Mouse (Mus musculus): ENCODE measurements at regions not wholly inside any gene's neighbourhood (a gene's known extent, or its start where the extent isn't known, plus 50 kb on each side); places are given as distances from the start of the nearest gene placed in this dataset.
"Not testable (repeated sequence)": the region's sequence is repeated elsewhere in the genome, so short reads cannot be mapped to it uniquely, and the experiment has no call there.

GRCm38 (mm10) chrX:50611765-50612591 lies 183.7 kb upstream of the Olfr1324 start:
- Histone ChIP-seq H3K27ac (ENCODE audit: low read depth, low read length) (no peak overlapping the region), H3K36me3 (ENCODE audit: control insufficient read depth, insufficient read depth, low read length) (no peaks in the 10 kb centered on the region)
- WGBS: 67% methylated on average over 8 of the region's 9 CpGs

GRCm38 (mm10) chrX:50608141-50608540 lies 179.8 kb upstream of the Olfr1324 start:
- not testable (repeated sequence) for H3K4me3 ChIP-seq (ENCODE audit: low read depth, low read length); DNase-seq (ENCODE audit: low spot score); H3K9me3 ChIP-seq (ENCODE audit: control insufficient read depth, low read length); H3K27ac ChIP-seq (ENCODE audit: low read depth, low read length); H3K27me3 ChIP-seq (ENCODE audit: control insufficient read depth, insufficient read depth, low read length); ATAC-seq (replicated peaks; ENCODE audit: low FRiP score); H3K9ac ChIP-seq (ENCODE audit: low read length); H3K4me2 ChIP-seq (ENCODE audit: low read depth, low read length, severe bottlenecking); H3K4me1 ChIP-seq (replicated peaks; ENCODE audit: control insufficient read depth, insufficient read depth, low read length); H3K36me3 ChIP-seq (ENCODE audit: control insufficient read depth, insufficient read depth, low read length)
- 91% methylated on average over 6 of the region's 6 CpGs for WGBS

More at GRCm38 (mm10) chrX:50611765-50612591, 183.7 kb upstream of the Olfr1324 start:
- Histone ChIP-seq H3K27me3 (ENCODE audit: control insufficient read depth, insufficient read depth, low read length) (no peaks in the 10 kb centered on the region), H3K9me3 (ENCODE audit: control insufficient read depth, low read length) (no peaks in the 10 kb centered on the region), H3K4me2 (ENCODE audit: low read depth, low read length, severe bottlenecking) (no peak overlapping the region), H3K4me1 (replicated peaks; ENCODE audit: control insufficient read depth, insufficient read depth, low read length) (no peaks in the 10 kb centered on the region), H3K9ac (ENCODE audit: low read length) (peak overlapping the region; percentile 35; the same call in 1 of the 2 replicates), H3K4me3 (ENCODE audit: low read depth, low read length) (peak overlapping the region; percentile 11; the same call in 1 of the 2 replicates)
- DNase-seq (ENCODE audit: low spot score): peak; percentile 59
- peak; percentile 30; the same call in 1 of the 2 replicates for ATAC-seq (replicated peaks; ENCODE audit: low FRiP score)

GRCm38 (mm10) chrX:50607636-50608035 lies 179.3 kb upstream of the Olfr1324 start:
- WGBS: 76% methylated on average over 7 of the region's 7 CpGs
- no peak for ATAC-seq (replicated peaks; ENCODE audit: low FRiP score)
- H3K9me3 ChIP-seq (ENCODE audit: control insufficient read depth, low read length): no peaks in the 10 kb centered on the region

GRCm38 (mm10) chrX:50605517-50605916 lies 177.2 kb upstream of the Olfr1324 start:
- H3K27ac ChIP-seq (ENCODE audit: low read depth, low read length); H3K9me3 ChIP-seq (ENCODE audit: control insufficient read depth, low read length); ATAC-seq (replicated peaks; ENCODE audit: low FRiP score); H3K36me3 ChIP-seq (ENCODE audit: control insufficient read depth, insufficient read depth, low read length); H3K4me3 ChIP-seq (ENCODE audit: low read depth, low read length); H3K27me3 ChIP-seq (ENCODE audit: control insufficient read depth, insufficient read depth, low read length); H3K9ac ChIP-seq (ENCODE audit: low read length); H3K4me2 ChIP-seq (ENCODE audit: low read depth, low read length, severe bottlenecking); H3K4me1 ChIP-seq (replicated peaks; ENCODE audit: control insufficient read depth, insufficient read depth, low read length); DNase-seq (ENCODE audit: low spot score): not testable (repeated sequence)
- 78% methylated on average over 2 of the region's 2 CpGs for WGBS

More at GRCm38 (mm10) chrX:50607636-50608035, 179.3 kb upstream of the Olfr1324 start:
- H3K4me3 ChIP-seq (ENCODE audit: low read depth, low read length): no peak overlapping the region
- DNase-seq (ENCODE audit: low spot score): no peak
- H3K4me1 ChIP-seq (replicated peaks; ENCODE audit: control insufficient read depth, insufficient read depth, low read length): no peaks in the 10 kb centered on the region
- no peak overlapping the region for H3K27ac ChIP-seq (ENCODE audit: low read depth, low read length)
- no peak overlapping the region for H3K9ac ChIP-seq (ENCODE audit: low read length)
- H3K36me3 ChIP-seq (ENCODE audit: control insufficient read depth, insufficient read depth, low read length): no peaks in the 10 kb centered on the region
- no peaks in the 10 kb centered on the region for H3K27me3 ChIP-seq (ENCODE audit: control insufficient read depth, insufficient read depth, low read length)
- no peak overlapping the region for H3K4me2 ChIP-seq (ENCODE audit: low read depth, low read length, severe bottlenecking)

- WGBS: 73% methylated on average over 4 of the region's 4 CpGs
- H3K27ac ChIP-seq (ENCODE audit: low read depth, low read length); H3K27me3 ChIP-seq (ENCODE audit: control insufficient read depth, insufficient read depth, low read length); H3K4me2 ChIP-seq (ENCODE audit: low read depth, low read length, severe bottlenecking); H3K36me3 ChIP-seq (ENCODE audit: control insufficient read depth, insufficient read depth, low read length); DNase-seq (ENCODE audit: low spot score); ATAC-seq (replicated peaks; ENCODE audit: low FRiP score); H3K4me3 ChIP-seq (ENCODE audit: low read depth, low read length); H3K9ac ChIP-seq (ENCODE audit: low read length); H3K4me1 ChIP-seq (replicated peaks; ENCODE audit: control insufficient read depth, insufficient read depth, low read length); H3K9me3 ChIP-seq (ENCODE audit: control insufficient read depth, low read length): not testable (repeated sequence)
Observed at GRCm38 (mm10) chrX:50604995-50605394, 176.7 kb upstream of the Olfr1324 start.

GRCm38 (mm10) chrX:50602881-50603280 lies 174.6 kb upstream of the Olfr1324 start:
- not testable (repeated sequence) for H3K27ac ChIP-seq (ENCODE audit: low read depth, low read length); H3K4me1 ChIP-seq (replicated peaks; ENCODE audit: control insufficient read depth, insufficient read depth, low read length); H3K36me3 ChIP-seq (ENCODE audit: control insufficient read depth, insufficient read depth, low read length); H3K9ac ChIP-seq (ENCODE audit: low read length); H3K4me3 ChIP-seq (ENCODE audit: low read depth, low read length); H3K4me2 ChIP-seq (ENCODE audit: low read depth, low read length, severe bottlenecking); ATAC-seq (replicated peaks; ENCODE audit: low FRiP score); H3K27me3 ChIP-seq (ENCODE audit: control insufficient read depth, insufficient read depth, low read length); H3K9me3 ChIP-seq (ENCODE audit: control insufficient read depth, low read length)
- WGBS: 76% methylated on average over 3 of the region's 3 CpGs
- DNase-seq (ENCODE audit: low spot score): peak; percentile 62

- H3K27ac ChIP-seq (ENCODE audit: low read depth, low read length); H3K4me3 ChIP-seq (ENCODE audit: low read depth, low read length); H3K4me2 ChIP-seq (ENCODE audit: low read depth, low read length, severe bottlenecking); ATAC-seq (replicated peaks; ENCODE audit: low FRiP score); H3K9me3 ChIP-seq (ENCODE audit: control insufficient read depth, low read length); H3K9ac ChIP-seq (ENCODE audit: low read length); H3K36me3 ChIP-seq (ENCODE audit: control insufficient read depth, insufficient read depth, low read length); H3K4me1 ChIP-seq (replicated peaks; ENCODE audit: control insufficient read depth, insufficient read depth, low read length); H3K27me3 ChIP-seq (ENCODE audit: control insufficient read depth, insufficient read depth, low read length); DNase-seq (ENCODE audit: low spot score): not testable (repeated sequence)
- 63% methylated on average over 9 of the region's 9 CpGs for WGBS
Observed at GRCm38 (mm10) chrX:50602461-50602875, 174.2 kb upstream of the Olfr1324 start.

- peak; percentile 63 for DNase-seq (ENCODE audit: low spot score)
- Histone ChIP-seq H3K4me2 (ENCODE audit: low read depth, low read length, severe bottlenecking) (peak overlapping the region; percentile 31; the same call in 1 of the 2 replicates), H3K4me3 (ENCODE audit: low read depth, low read length) (peak overlapping the region; percentile 11; the same call in 1 of the 2 replicates)
- H3K27me3 ChIP-seq (ENCODE audit: control insufficient read depth, insufficient read depth, low read length); H3K9me3 ChIP-seq (ENCODE audit: control insufficient read depth, low read length); H3K36me3 ChIP-seq (ENCODE audit: control insufficient read depth, insufficient read depth, low read length); H3K27ac ChIP-seq (ENCODE audit: low read depth, low read length); H3K9ac ChIP-seq (ENCODE audit: low read length); ATAC-seq (replicated peaks; ENCODE audit: low FRiP score); H3K4me1 ChIP-seq (replicated peaks; ENCODE audit: control insufficient read depth, insufficient read depth, low read length): not testable (repeated sequence)
- 71% methylated on average over 3 of the region's 3 CpGs for WGBS
Observed at GRCm38 (mm10) chrX:50600262-50600661, 172.0 kb upstream of the Olfr1324 start.

All from forebrain, embryonic 11.5 days (tissue).